Mouse (Mus musculus): ENCODE data around the gene Trappc6a. TPM values are rescaled to one million over a fixed set of nuclear protein-coding genes. Genes with fewer than 3 reads are reported as not detected.
"Not testable (repeated sequence)": the region's sequence is repeated elsewhere in the genome, so short reads cannot be mapped to it uniquely, and the experiment has no call there.

Gene Trappc6a
- polyA plus RNA-seq, 1 experiment, result 23.5 TPM

DNA sequence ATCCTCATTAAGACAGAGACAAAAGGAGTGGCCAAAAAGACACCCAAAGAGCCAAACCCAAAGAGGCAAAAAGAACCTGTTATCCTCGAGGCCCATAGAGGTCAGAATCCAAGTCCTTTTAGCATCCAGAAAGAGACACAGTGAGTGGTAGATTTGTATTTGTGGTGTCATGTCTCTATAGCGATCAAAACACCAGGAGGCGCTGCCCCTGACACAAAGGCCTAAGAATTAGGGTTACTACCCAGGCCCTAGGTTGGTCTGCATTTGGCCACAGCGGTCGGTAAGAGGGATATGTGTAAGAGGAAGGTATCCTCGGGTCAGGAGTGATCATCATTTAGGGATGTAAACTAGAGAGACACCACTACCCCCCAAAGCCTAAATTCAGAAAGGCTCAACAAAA, 1.9 kb upstream of the Trappc6a start:
- no peaks in the 10 kb centered on the region for H3K9me3 ChIP-seq (replicated peaks; ENCODE audit: control insufficient read depth, insufficient read depth, low read length, poor library complexity, severe bottlenecking)
- no peak overlapping the region for H3K4me3 ChIP-seq (ENCODE audit: low read depth, low read length)
- no peaks in the 10 kb centered on the region for H3K27me3 ChIP-seq (ENCODE audit: control insufficient read depth, insufficient read depth, low read length, poor library complexity, severe bottlenecking)
- TF ChIP-seq CTCF (IDR thresholded peaks at IDR 0.05; ENCODE audit: low read depth, low read length) (peak; percentile 21), EP300 (IDR thresholded peaks at IDR 0.05; ENCODE audit: insufficient read depth, low read depth, low read length) (no peak)
- H3K9ac ChIP-seq (ENCODE audit: low read depth, poor library complexity, severe bottlenecking), result peak overlapping the region; percentile 71; the same call in 1 of the 2 replicates
- no peaks in the 10 kb centered on the region for H3K4me1 ChIP-seq (ENCODE audit: control insufficient read depth, insufficient read depth, low read length)
- no peak overlapping the region; the same call in 1 of the 2 replicates for H3K27ac ChIP-seq (ENCODE audit: insufficient read depth, low read length)
- H3K36me3 ChIP-seq (ENCODE audit: control insufficient read depth, insufficient read depth, low read length, poor library complexity, severe bottlenecking), result no peaks in the 10 kb centered on the region

- H3K9me3 ChIP-seq (replicated peaks; ENCODE audit: control insufficient read depth, insufficient read depth, low read length, poor library complexity, severe bottlenecking), result no peaks in the 10 kb centered on the region
- no peaks in the 10 kb centered on the region for H3K4me1 ChIP-seq (ENCODE audit: control insufficient read depth, insufficient read depth, low read length)
Observed at GRCm38 (mm10) chr7:19506969-19507611, 1.1 kb upstream of the Trappc6a start.

GRCm38 (mm10) chr7:19507612-19507981, 598 bp upstream of the Trappc6a start:
- H3K36me3 ChIP-seq (ENCODE audit: control insufficient read depth, insufficient read depth, low read length, poor library complexity, severe bottlenecking), result no peaks in the 10 kb centered on the region

More at GRCm38 (mm10) chr7:19506969-19507611, 1.1 kb upstream of the Trappc6a start:
- H3K27me3 ChIP-seq (ENCODE audit: control insufficient read depth, insufficient read depth, low read length, poor library complexity, severe bottlenecking), result no peaks in the 10 kb centered on the region
- no peak for TF ChIP-seq EP300 (IDR thresholded peaks at IDR 0.05; ENCODE audit: insufficient read depth, low read depth, low read length)
- no peak for TF ChIP-seq CTCF (IDR thresholded peaks at IDR 0.05; ENCODE audit: low read depth, low read length)
- no peak for TF ChIP-seq POLR2A (IDR thresholded peaks at IDR 0.05; ENCODE audit: insufficient read depth, low read length)
- peak overlapping the region; percentile 24; the same call in 1 of the 2 replicates for H3K27ac ChIP-seq (ENCODE audit: insufficient read depth, low read length)
- H3K36me3 ChIP-seq (ENCODE audit: control insufficient read depth, insufficient read depth, low read length, poor library complexity, severe bottlenecking), result no peaks in the 10 kb centered on the region
- H3K9ac ChIP-seq (ENCODE audit: low read depth, poor library complexity, severe bottlenecking), result peak overlapping the region; percentile 71
- H3K4me3 ChIP-seq (ENCODE audit: low read depth, low read length), result peak overlapping the region; percentile 86

DNA sequence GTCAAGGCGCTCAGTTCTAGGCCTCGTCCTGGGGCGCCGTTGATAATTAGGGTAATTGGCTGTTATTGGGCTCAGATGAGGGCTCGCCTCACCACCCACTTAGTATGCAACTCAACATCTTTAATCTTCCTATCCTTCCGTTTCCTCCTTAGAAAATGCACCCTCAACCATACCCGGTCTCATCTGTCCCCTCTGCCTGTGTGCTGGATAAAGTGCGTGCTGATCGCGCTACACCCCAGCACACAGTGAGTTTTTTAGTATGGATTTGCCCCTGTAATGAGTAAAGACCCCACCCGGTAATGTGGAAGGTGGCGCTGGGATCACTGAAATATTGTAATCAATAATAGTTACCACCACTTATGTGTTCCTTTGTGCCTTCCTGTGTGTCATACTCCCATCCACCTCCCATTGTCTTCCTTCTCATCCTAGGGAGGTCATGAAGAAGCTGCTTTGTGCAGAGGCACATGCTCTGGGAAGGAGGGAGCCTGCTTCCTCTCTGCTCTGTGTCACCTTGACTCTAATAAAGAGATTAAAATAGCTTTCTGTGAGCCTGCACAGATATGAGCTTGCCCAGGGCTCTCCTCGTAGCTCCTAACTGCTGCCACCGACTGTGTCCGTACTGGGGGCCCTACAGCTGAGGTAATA, 851 bp downstream of the Trappc6a start:
- TF ChIP-seq EP300 (IDR thresholded peaks at IDR 0.05; ENCODE audit: insufficient read depth, low read depth, low read length), result no peak
- no peak for TF ChIP-seq CTCF (IDR thresholded peaks at IDR 0.05; ENCODE audit: low read depth, low read length)
- TF ChIP-seq POLR2A (IDR thresholded peaks at IDR 0.05; ENCODE audit: insufficient read depth, low read length), result no peak
- H3K9me3 ChIP-seq (replicated peaks; ENCODE audit: control insufficient read depth, insufficient read depth, low read length, poor library complexity, severe bottlenecking), result no peaks in the 10 kb centered on the region
- peak overlapping the region; percentile 90 for H3K4me3 ChIP-seq (ENCODE audit: low read depth, low read length)
- no peaks in the 10 kb centered on the region for H3K27me3 ChIP-seq (ENCODE audit: control insufficient read depth, insufficient read depth, low read length, poor library complexity, severe bottlenecking)
- H3K36me3 ChIP-seq (ENCODE audit: control insufficient read depth, insufficient read depth, low read length, poor library complexity, severe bottlenecking), result no peaks in the 10 kb centered on the region
- peak overlapping the region; percentile 71 for H3K9ac ChIP-seq (ENCODE audit: low read depth, poor library complexity, severe bottlenecking)
- H3K27ac ChIP-seq (ENCODE audit: insufficient read depth, low read length), result no peak overlapping the region
- H3K4me1 ChIP-seq (ENCODE audit: control insufficient read depth, insufficient read depth, low read length), result no peaks in the 10 kb centered on the region

More at GRCm38 (mm10) chr7:19507612-19507981, 598 bp upstream of the Trappc6a start:
- H3K4me3 ChIP-seq (ENCODE audit: low read depth, low read length), result peak overlapping the region; percentile 86
- H3K27ac ChIP-seq (ENCODE audit: insufficient read depth, low read length), result peak overlapping the region; percentile 24; the same call in 1 of the 2 replicates
- no peaks in the 10 kb centered on the region for H3K27me3 ChIP-seq (ENCODE audit: control insufficient read depth, insufficient read depth, low read length, poor library complexity, severe bottlenecking)
- no peaks in the 10 kb centered on the region for H3K4me1 ChIP-seq (ENCODE audit: control insufficient read depth, insufficient read depth, low read length)
- H3K9me3 ChIP-seq (replicated peaks; ENCODE audit: control insufficient read depth, insufficient read depth, low read length, poor library complexity, severe bottlenecking), result no peaks in the 10 kb centered on the region
- TF ChIP-seq EP300 (IDR thresholded peaks at IDR 0.05; ENCODE audit: insufficient read depth, low read depth, low read length) (no peak), POLR2A (IDR thresholded peaks at IDR 0.05; ENCODE audit: insufficient read depth, low read length) (no peak), CTCF (IDR thresholded peaks at IDR 0.05; ENCODE audit: low read depth, low read length) (no peak)
- peak overlapping the region; percentile 71 for H3K9ac ChIP-seq (ENCODE audit: low read depth, poor library complexity, severe bottlenecking)

DNA sequence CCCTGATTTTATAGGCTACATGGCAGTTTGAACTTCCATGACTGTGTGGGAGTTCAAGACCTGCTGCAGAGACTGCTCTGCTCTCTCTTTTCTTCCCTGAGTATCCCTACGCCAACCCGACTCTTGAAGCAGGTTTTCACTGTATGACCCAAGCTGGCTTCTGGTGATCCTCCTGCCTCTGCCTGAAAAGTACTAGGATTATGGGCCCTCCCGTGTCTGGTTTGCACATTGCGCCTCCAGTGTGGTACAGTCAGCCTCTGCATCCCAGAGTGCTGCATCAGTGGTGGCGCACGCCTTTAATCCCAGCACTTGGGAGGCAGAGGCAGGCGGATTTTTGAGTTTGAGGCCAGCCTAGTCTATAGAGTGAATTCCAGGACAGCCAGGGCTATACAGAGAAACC, 1.6 kb downstream of the Trappc6a start:
- Histone ChIP-seq H3K27me3 (ENCODE audit: control insufficient read depth, insufficient read depth, low read length, poor library complexity, severe bottlenecking) (no peaks in the 10 kb centered on the region), H3K4me3 (ENCODE audit: low read depth, low read length) (peak overlapping the region; percentile 12), H3K36me3 (ENCODE audit: control insufficient read depth, insufficient read depth, low read length, poor library complexity, severe bottlenecking) (no peaks in the 10 kb centered on the region), H3K9ac (ENCODE audit: low read depth, poor library complexity, severe bottlenecking) (peak overlapping the region; percentile 71), H3K9me3 (replicated peaks; ENCODE audit: control insufficient read depth, insufficient read depth, low read length, poor library complexity, severe bottlenecking) (no peaks in the 10 kb centered on the region), H3K4me1 (ENCODE audit: control insufficient read depth, insufficient read depth, low read length) (peaks cover 2% of the 10 kb centered on the region), H3K27ac (ENCODE audit: insufficient read depth, low read length) (no peak overlapping the region)
- TF ChIP-seq EP300 (IDR thresholded peaks at IDR 0.05; ENCODE audit: insufficient read depth, low read depth, low read length), result no peak
- TF ChIP-seq POLR2A (IDR thresholded peaks at IDR 0.05; ENCODE audit: insufficient read depth, low read length), result no peak
- no peak for TF ChIP-seq CTCF (IDR thresholded peaks at IDR 0.05; ENCODE audit: low read depth, low read length)

DNA sequence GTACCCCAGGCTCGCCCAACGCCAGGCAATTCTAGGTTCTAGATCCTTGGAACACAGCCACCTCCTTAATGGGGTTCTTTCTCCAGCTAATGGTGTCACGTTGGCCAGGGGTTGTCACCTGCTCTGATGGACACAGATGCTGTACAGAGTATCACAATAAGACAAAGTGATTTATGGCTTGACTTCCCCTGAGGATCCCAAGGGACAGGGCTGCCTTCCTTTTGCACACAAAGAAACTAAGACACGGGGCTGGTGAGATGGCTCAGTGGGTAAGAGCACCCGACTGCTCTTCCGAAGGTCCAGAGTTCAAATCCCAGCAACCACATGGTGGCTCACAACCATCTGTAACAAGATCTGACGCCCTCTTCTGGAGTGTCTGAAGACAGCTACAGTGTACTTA, 3.7 kb downstream of the Trappc6a start:
- H3K36me3 ChIP-seq (ENCODE audit: control insufficient read depth, insufficient read depth, low read length, poor library complexity, severe bottlenecking); H3K4me1 ChIP-seq (ENCODE audit: control insufficient read depth, insufficient read depth, low read length); H3K9ac ChIP-seq (ENCODE audit: low read depth, poor library complexity, severe bottlenecking); H3K4me3 ChIP-seq (ENCODE audit: low read depth, low read length); H3K9me3 ChIP-seq (replicated peaks; ENCODE audit: control insufficient read depth, insufficient read depth, low read length, poor library complexity, severe bottlenecking); H3K27me3 ChIP-seq (ENCODE audit: control insufficient read depth, insufficient read depth, low read length, poor library complexity, severe bottlenecking); H3K27ac ChIP-seq (ENCODE audit: insufficient read depth, low read length): not testable (repeated sequence)
